Mouse (Mus musculus): ENCODE results near the gene Kcne3. TPM values are rescaled to one million over a fixed set of nuclear protein-coding genes. Genes with fewer than 3 reads are reported as not detected.

Kcne3 gene
- polyA plus RNA-seq, 1 experiment = not detected

- Histone ChIP-seq H3K4me1 (ENCODE audit: control insufficient read depth, insufficient read depth, low read length) (no peaks in the 10 kb centered on the region), H3K27me3 (ENCODE audit: control insufficient read depth, insufficient read depth, low read length, poor library complexity, severe bottlenecking) (no peaks in the 10 kb centered on the region), H3K27ac (ENCODE audit: insufficient read depth, low read length) (no peak overlapping the region), H3K9ac (ENCODE audit: low read depth, poor library complexity, severe bottlenecking) (no peak overlapping the region), H3K4me3 (ENCODE audit: low read depth, low read length) (no peak overlapping the region), H3K9me3 (replicated peaks; ENCODE audit: control insufficient read depth, insufficient read depth, low read length, poor library complexity, severe bottlenecking) (no peaks in the 10 kb centered on the region), H3K36me3 (ENCODE audit: control insufficient read depth, insufficient read depth, low read length, poor library complexity, severe bottlenecking) (no peaks in the 10 kb centered on the region)
- no peak for TF ChIP-seq EP300 (IDR thresholded peaks at IDR 0.05; ENCODE audit: insufficient read depth, low read depth, low read length)
- no peak for TF ChIP-seq CTCF (IDR thresholded peaks at IDR 0.05; ENCODE audit: low read depth, low read length)
- TF ChIP-seq POLR2A (IDR thresholded peaks at IDR 0.05; ENCODE audit: insufficient read depth, low read length) = no peak
These were observed 54.3 kb downstream of the Kcne3 start for GRCm38 (mm10) chr7:100230646-100231045.

GRCm38 (mm10) chr7:100231661-100232060, 55.4 kb downstream of the Kcne3 start:
- no peak overlapping the region for H3K9ac ChIP-seq (ENCODE audit: low read depth, poor library complexity, severe bottlenecking)
- H3K9me3 ChIP-seq (replicated peaks; ENCODE audit: control insufficient read depth, insufficient read depth, low read length, poor library complexity, severe bottlenecking) = no peaks in the 10 kb centered on the region
- H3K4me3 ChIP-seq (ENCODE audit: low read depth, low read length) = no peak overlapping the region
- no peaks in the 10 kb centered on the region for H3K36me3 ChIP-seq (ENCODE audit: control insufficient read depth, insufficient read depth, low read length, poor library complexity, severe bottlenecking)
- H3K27ac ChIP-seq (ENCODE audit: insufficient read depth, low read length) = no peak overlapping the region
- no peaks in the 10 kb centered on the region for H3K4me1 ChIP-seq (ENCODE audit: control insufficient read depth, insufficient read depth, low read length)
- no peaks in the 10 kb centered on the region for H3K27me3 ChIP-seq (ENCODE audit: control insufficient read depth, insufficient read depth, low read length, poor library complexity, severe bottlenecking)
- TF ChIP-seq EP300 (IDR thresholded peaks at IDR 0.05; ENCODE audit: insufficient read depth, low read depth, low read length) (no peak), CTCF (IDR thresholded peaks at IDR 0.05; ENCODE audit: low read depth, low read length) (no peak), POLR2A (IDR thresholded peaks at IDR 0.05; ENCODE audit: insufficient read depth, low read length) (no peak)

- no peaks in the 10 kb centered on the region for H3K4me1 ChIP-seq (ENCODE audit: control insufficient read depth, insufficient read depth, low read length)
- H3K36me3 ChIP-seq (ENCODE audit: control insufficient read depth, insufficient read depth, low read length, poor library complexity, severe bottlenecking) = no peaks in the 10 kb centered on the region
- H3K4me3 ChIP-seq (ENCODE audit: low read depth, low read length) = no peak overlapping the region
- no peaks in the 10 kb centered on the region for H3K9me3 ChIP-seq (replicated peaks; ENCODE audit: control insufficient read depth, insufficient read depth, low read length, poor library complexity, severe bottlenecking)
- H3K27ac ChIP-seq (ENCODE audit: insufficient read depth, low read length) = no peak overlapping the region
- H3K27me3 ChIP-seq (ENCODE audit: control insufficient read depth, insufficient read depth, low read length, poor library complexity, severe bottlenecking) = no peaks in the 10 kb centered on the region
- no peak overlapping the region for H3K9ac ChIP-seq (ENCODE audit: low read depth, poor library complexity, severe bottlenecking)
- TF ChIP-seq POLR2A (IDR thresholded peaks at IDR 0.05; ENCODE audit: insufficient read depth, low read length) (no peak), CTCF (IDR thresholded peaks at IDR 0.05; ENCODE audit: low read depth, low read length) (no peak), EP300 (IDR thresholded peaks at IDR 0.05; ENCODE audit: insufficient read depth, low read depth, low read length) (no peak)
These were observed 57.4 kb downstream of the Kcne3 start for GRCm38 (mm10) chr7:100233681-100234080.

Other genes with a start within 250 kb of the Kcne3 start
- 54.9 and 56.4 TPM in 2 replicates for gene Rnf169, start 196.1 kb upstream of the Kcne3 start, polyA plus RNA-seq (2011; ENCODE audit: insufficient read depth, insufficient read length, low read depth, missing spikeins)
- gene Chrdl2, start 170.3 kb upstream of the Kcne3 start, polyA plus RNA-seq (2011; ENCODE audit: insufficient read depth, insufficient read length, low read depth, missing spikeins) = not detected in 2 replicates
- gene Pold3, start 54.9 kb upstream of the Kcne3 start, polyA plus RNA-seq (2011; ENCODE audit: insufficient read depth, insufficient read length, low read depth, missing spikeins) = 70.1 and 87.8 TPM in 2 replicates
- 7.6 and 8.8 TPM in 2 replicates for gene Lipt2, start 17.2 kb upstream of the Kcne3 start, polyA plus RNA-seq (2011; ENCODE audit: insufficient read depth, insufficient read length, low read depth, missing spikeins)
- gene Pgm2l1, start 50.9 kb downstream of the Kcne3 start, polyA plus RNA-seq (2011; ENCODE audit: insufficient read depth, insufficient read length, low read depth, missing spikeins) = 6.1 and 8.6 TPM in 2 replicates
- gene P4ha3, start 109.0 kb downstream of the Kcne3 start, polyA plus RNA-seq (2011; ENCODE audit: insufficient read depth, insufficient read length, low read depth, missing spikeins) = 1.2 TPM in 1 of 2 replicates, not detected in the other
- 28.9 and 29.7 TPM in 2 replicates for gene C2cd3, start 195.7 kb downstream of the Kcne3 start, polyA plus RNA-seq (2011; ENCODE audit: insufficient read depth, insufficient read length, low read depth, missing spikeins)
- gene Ppme1, start 195.8 kb downstream of the Kcne3 start, polyA plus RNA-seq (2011; ENCODE audit: insufficient read depth, insufficient read length, low read depth, missing spikeins) = 46.7 and 64.8 TPM in 2 replicates